Mouse (Mus musculus): ENCODE data around the gene Tssk6.
A peak's percentile ranks its signal among the peaks of the same experiment; 100 is the strongest.

The Tssk6 gene

GRCm38 (mm10) chr8:69902163-69903062 is at the start of gene Tssk6, which contains the start of the genes Ndufa13 and Yjefn3:
Gene Tssk6, plus strand, starts transcription at chr8:69902184.
Gene Ndufa13, minus strand, starts transcription at chr8:69902558.
Gene Yjefn3, minus strand, starts transcription at chr8:69902712.
- peak; percentile 30 for DNase-seq

- no peak for DNase-seq
Observed at GRCm38 (mm10) chr8:69853869-69854268, 48.1 kb upstream of the Tssk6 start.

GRCm38 (mm10) chr8:69860807-69861206 is 41.2 kb upstream of the Tssk6 start:
- no peak for DNase-seq

- no peak for DNase-seq
Observed at GRCm38 (mm10) chr8:69861251-69861650, 40.7 kb upstream of the Tssk6 start.

GRCm38 (mm10) chr8:69863387-69864020 is 38.5 kb upstream of the Tssk6 start:
- DNase-seq: no peak

- no peak for DNase-seq
Observed at GRCm38 (mm10) chr8:69864180-69864579, 37.8 kb upstream of the Tssk6 start.

- DNase-seq: peak; percentile 43
Observed at GRCm38 (mm10) chr8:69867696-69868326, 34.2 kb upstream of the Tssk6 start.

GRCm38 (mm10) chr8:69870003-69870765 is 31.8 kb upstream of the Tssk6 start:
- no peak for DNase-seq

- no peak for DNase-seq
Observed at GRCm38 (mm10) chr8:69870907-69871306, 31.1 kb upstream of the Tssk6 start.

- peak; percentile 80 for DNase-seq
Observed at GRCm38 (mm10) chr8:69874155-69874554, 27.8 kb upstream of the Tssk6 start.

- no peak for DNase-seq
Observed at GRCm38 (mm10) chr8:69874654-69875053, 27.3 kb upstream of the Tssk6 start.

GRCm38 (mm10) chr8:69876097-69876496 is 25.9 kb upstream of the Tssk6 start:
- no peak for DNase-seq

GRCm38 (mm10) chr8:69876967-69877366 is 25.0 kb upstream of the Tssk6 start:
- no peak for DNase-seq

- DNase-seq: no peak
Observed at GRCm38 (mm10) chr8:69877396-69877795, 24.6 kb upstream of the Tssk6 start.

- DNase-seq: no peak
Observed at GRCm38 (mm10) chr8:69877992-69878391, 24.0 kb upstream of the Tssk6 start.

GRCm38 (mm10) chr8:69879678-69880077 is 22.3 kb upstream of the Tssk6 start:
- no peak for DNase-seq

- no peak for DNase-seq
Observed at GRCm38 (mm10) chr8:69880841-69881240, 21.1 kb upstream of the Tssk6 start.

GRCm38 (mm10) chr8:69881261-69881865 is 20.6 kb upstream of the Tssk6 start:
- no peak for DNase-seq

GRCm38 (mm10) chr8:69882021-69882756 is 19.8 kb upstream of the Tssk6 start:
- DNase-seq: peak; percentile 83

- no peak for DNase-seq
Observed at GRCm38 (mm10) chr8:69882833-69883600, 19.0 kb upstream of the Tssk6 start.

GRCm38 (mm10) chr8:69884141-69884540 is 17.8 kb upstream of the Tssk6 start:
- no peak for DNase-seq

Measured in lung, postnatal 10 days (tissue).